Mouse (Mus musculus) left cerebral cortex, adult 8-10 months (tissue): ENCODE measurements around the gene Clec4f. TPM values are rescaled to one million over a fixed set of nuclear protein-coding genes. Genes with fewer than 3 reads are reported as not detected.
"Not testable (repeated sequence)": the region's sequence is repeated elsewhere in the genome, so short reads cannot be mapped to it uniquely, and the experiment has no call there.

ENCODE experiments used
- DNase-seq, 2 experiments: peaks; one replicate each; pipeline ENCODE4 v3.0.0; 2022; ENCODE audit warnings: low spot score in 2 of 2
- total RNA-seq, 4 experiments: library from RNA; stranded (reverse); gene quantifications; 2 replicates each; pipeline ENCODE4 v1.2.4; 2022

Gene Clec4f
- total RNA-seq, 4 experiments from 2014 or later: not detected

GRCm38 (mm10) chr6:83634106-83634505 is 21.9 kb downstream of the Clec4f start:
- DNase-seq: not testable (repeated sequence)

DNA sequence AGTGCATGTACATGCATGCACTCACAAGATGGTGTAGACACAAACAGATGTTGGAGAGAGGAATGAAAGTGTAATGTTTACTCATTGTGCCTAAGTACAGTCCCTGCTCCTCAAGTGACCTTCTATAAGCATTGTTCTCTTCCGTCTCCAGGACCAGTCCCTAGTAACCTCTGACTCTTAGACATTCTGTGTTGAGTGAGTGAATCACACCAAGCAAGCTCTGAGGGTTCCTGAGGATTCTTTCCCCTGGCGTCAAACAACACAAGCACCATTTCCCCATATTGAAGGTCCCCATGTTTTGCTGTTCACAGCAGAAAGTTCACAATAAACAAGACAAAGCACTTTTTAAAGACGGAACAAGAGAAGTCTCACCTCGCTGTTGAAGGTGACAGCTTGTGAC is 24.2 kb downstream of the Clec4f start:
- no peak for DNase-seq

GRCm38 (mm10) chr6:83626781-83627180 is 29.2 kb downstream of the Clec4f start:
- no peak for DNase-seq

DNA sequence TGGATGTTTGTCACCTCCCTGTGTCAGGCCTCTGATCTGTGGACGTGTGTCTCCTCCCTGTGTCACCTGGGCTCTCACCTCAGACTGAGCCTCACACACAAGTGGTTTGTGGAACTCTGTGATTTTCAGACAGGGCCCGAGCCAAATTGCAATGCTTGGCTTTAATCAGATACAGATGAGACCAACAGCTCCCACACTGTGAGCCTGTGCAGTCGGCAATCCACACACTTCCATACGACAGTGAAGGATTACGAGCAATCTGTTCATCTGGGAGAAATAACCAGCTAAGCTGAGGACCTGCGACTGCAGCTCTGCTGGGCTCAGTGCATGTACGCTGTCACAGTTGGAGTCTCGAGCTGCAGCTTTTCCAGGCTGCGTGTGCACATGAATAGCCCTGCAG is 36.0 kb downstream of the Clec4f start:
- no peak for DNase-seq

- no peak for DNase-seq
These were observed 38.2 kb downstream of the Clec4f start for GRCm38 (mm10) chr6:83617581-83618335.

DNA sequence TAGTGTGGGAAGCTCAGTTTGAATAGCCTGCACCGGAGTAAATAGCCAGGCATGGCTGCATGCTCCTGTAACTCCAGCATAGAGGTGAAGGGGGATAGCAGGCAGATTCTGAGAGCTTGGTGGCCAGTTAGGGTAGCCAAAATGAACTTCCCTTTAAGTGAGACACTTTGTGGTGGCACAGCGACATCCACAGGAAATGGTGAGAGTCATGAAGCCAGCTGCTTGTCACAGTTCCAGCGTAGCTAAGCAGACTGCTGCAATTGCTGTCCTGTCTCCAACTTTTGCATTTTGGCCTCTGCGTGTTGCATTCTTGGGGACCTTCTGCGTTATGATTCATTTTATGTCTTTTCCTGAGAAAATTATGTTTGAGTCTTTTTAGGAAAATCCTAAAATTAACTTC is 39.5 kb downstream of the Clec4f start:
- DNase-seq: no peak

- no peak for DNase-seq
These were observed 41.5 kb downstream of the Clec4f start for GRCm38 (mm10) chr6:83614469-83614868.

GRCm38 (mm10) chr6:83612976-83613375 is 43.0 kb downstream of the Clec4f start:
- peak in 1 of 2 experiments; percentile 19 for DNase-seq

DNA sequence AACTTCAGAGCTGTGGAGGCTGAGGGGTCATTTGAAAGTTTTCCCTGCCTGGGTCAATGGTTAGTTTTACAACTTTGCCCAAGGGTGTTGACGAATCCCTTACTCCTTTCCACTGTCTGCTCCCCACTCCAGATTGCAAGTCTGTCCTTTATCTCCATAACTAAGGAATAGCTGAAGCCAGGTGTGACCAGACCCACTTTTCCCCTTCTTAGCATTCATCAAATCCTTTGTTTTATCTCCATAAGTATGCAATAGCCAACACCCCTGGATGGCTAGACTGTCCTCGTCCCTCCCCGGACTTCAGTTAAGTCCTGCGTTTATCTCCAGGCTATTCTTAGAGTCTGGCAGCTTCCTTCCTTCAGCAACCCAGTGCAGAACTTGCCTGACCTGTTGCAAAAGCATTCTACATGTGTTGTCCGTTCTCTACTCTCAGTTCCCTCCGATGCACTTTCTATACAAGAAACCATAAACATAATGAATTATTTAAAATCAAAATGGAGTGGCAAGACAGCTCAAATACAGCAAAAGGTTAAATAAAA is 56.3 kb downstream of the Clec4f start:
- DNase-seq: no peak

- DNase-seq: no peak
These were observed 56.9 kb downstream of the Clec4f start for GRCm38 (mm10) chr6:83599060-83599550.

- DNase-seq: peak in 1 of 2 experiments; percentile 17
These were observed 57.3 kb downstream of the Clec4f start for GRCm38 (mm10) chr6:83598646-83599045.

- DNase-seq: no peak
These were observed 58.0 kb downstream of the Clec4f start for GRCm38 (mm10) chr6:83597988-83598387.

GRCm38 (mm10) chr6:83595035-83595434 is 61.0 kb downstream of the Clec4f start:
- DNase-seq: no peak

Other genes with a start within 250 kb of the Clec4f start
- 10 to 100 TPM; 54.7 to 62.8 (median 59.4) TPM for gene Tet3, start 197.1 kb downstream of the Clec4f start, total RNA-seq
- 10 to 100 TPM; 23.9 to 35.7 (median 30.9) TPM for gene Dguok, start 149.2 kb downstream of the Clec4f start, total RNA-seq
- gene Actg2, start 119.9 kb downstream of the Clec4f start, total RNA-seq: not detected
- gene Stambp, start 83.5 kb downstream of the Clec4f start, total RNA-seq: 10 to 100 TPM; 32.9 to 39.3 (median 37.3) TPM
- under 1 TPM in 1 of 4 experiments, not detected in 3; 0.21 TPM for gene Cd207, start 21.7 kb upstream of the Clec4f start, total RNA-seq
- gene Vax2, start 55.1 kb upstream of the Clec4f start, total RNA-seq: not detected
- gene Atp6v1b1, start 86.8 kb upstream of the Clec4f start, total RNA-seq: not detected
- not detected for gene Ankrd53, start 106.5 kb upstream of the Clec4f start, total RNA-seq
- 10 to 100 TPM; 38.3 to 49.8 (median 44.3) TPM for gene Tex261, start 119.6 kb upstream of the Clec4f start, total RNA-seq
- gene Nagk, start 138.8 kb upstream of the Clec4f start, total RNA-seq: 10 to 100 TPM; 54.6 to 59.7 (median 56.7) TPM
- gene Paip2b, start 175.6 kb upstream of the Clec4f start, total RNA-seq: 10 to 100 TPM; 57.6 to 68.0 (median 64.7) TPM
- 100 to 1,000 TPM; 115 to 139 (median 131) TPM for gene Zfp638, start 210.9 kb upstream of the Clec4f start, total RNA-seq